Mouse (Mus musculus): ENCODE data around the gene Rcor1. TPM values are rescaled to one million over a fixed set of nuclear protein-coding genes. Genes with fewer than 3 reads are reported as not detected.
A peak's percentile ranks its signal among the peaks of the same experiment; 100 is the strongest.
"Not testable (repeated sequence)": the region's sequence is repeated elsewhere in the genome, so short reads cannot be mapped to it uniquely, and the experiment has no call there.

Rcor1 gene
- polyA plus RNA-seq, 1 experiment from 2014 or later, result 13.0 TPM

- Histone ChIP-seq H3K9me3 (no peaks in the 10 kb centered on the region), H3K4me2 (replicated peaks) (peak overlapping the region; percentile 91), H3K36me3 (peaks cover 12% of the 10 kb centered on the region; the same call in 1 of the 2 replicates), H3K4me1 (peaks cover 13% of the 10 kb centered on the region), H3K4me3 (peak overlapping the region; percentile 97), H3K9ac (no peak overlapping the region), H3K27me3 (no peaks in the 10 kb centered on the region), H3K27ac (no peak overlapping the region)
- no peak for ATAC-seq (ENCODE audit: insufficient number of reproducible peaks, insufficient read depth, low FRiP score, low TSS enrichment)
- 18% methylated on average over 4 of the region's 4 CpGs for WGBS
Measured at GRCm38 (mm10) chr12:111041196-111041595, 2.0 kb downstream of the Rcor1 start.

- Histone ChIP-seq H3K9me3 (no peaks in the 10 kb centered on the region), H3K4me2 (replicated peaks) (no peak overlapping the region), H3K36me3 (peaks cover 12% of the 10 kb centered on the region; the same call in 1 of the 2 replicates), H3K27me3 (no peaks in the 10 kb centered on the region), H3K9ac (no peak overlapping the region), H3K4me3 (no peak overlapping the region), H3K27ac (no peak overlapping the region), H3K4me1 (peaks cover 13% of the 10 kb centered on the region)
- 96% methylated on average over 1 of the region's 1 CpGs for WGBS
- ATAC-seq (ENCODE audit: insufficient number of reproducible peaks, insufficient read depth, low FRiP score, low TSS enrichment), result no peak
Measured at GRCm38 (mm10) chr12:111042365-111042764, 3.2 kb downstream of the Rcor1 start.

- Histone ChIP-seq H3K9ac (no peak overlapping the region), H3K27me3 (no peaks in the 10 kb centered on the region), H3K36me3 (peaks cover 12% of the 10 kb centered on the region; the same call in 1 of the 2 replicates), H3K27ac (no peak overlapping the region), H3K4me3 (no peak overlapping the region), H3K9me3 (no peaks in the 10 kb centered on the region), H3K4me2 (replicated peaks) (no peak overlapping the region), H3K4me1 (peaks cover 12% of the 10 kb centered on the region)
- ATAC-seq (ENCODE audit: insufficient number of reproducible peaks, insufficient read depth, low FRiP score, low TSS enrichment), result no peak
- WGBS, result 90% methylated on average over 2 of the region's 2 CpGs
Measured at GRCm38 (mm10) chr12:111044880-111045279, 5.7 kb downstream of the Rcor1 start.

- Histone ChIP-seq H3K4me2 (replicated peaks) (no peak overlapping the region), H3K4me3 (no peak overlapping the region), H3K9ac (no peak overlapping the region), H3K4me1 (peaks cover 9% of the 10 kb centered on the region), H3K27me3 (no peaks in the 10 kb centered on the region), H3K27ac (no peak overlapping the region), H3K9me3 (no peaks in the 10 kb centered on the region), H3K36me3 (peaks cover 15% of the 10 kb centered on the region; the same call in 1 of the 2 replicates)
- WGBS, result 90% methylated on average over 1 of the region's 1 CpGs
- ATAC-seq (ENCODE audit: insufficient number of reproducible peaks, insufficient read depth, low FRiP score, low TSS enrichment), result no peak
Measured at GRCm38 (mm10) chr12:111046866-111047265, 7.7 kb downstream of the Rcor1 start.

GRCm38 (mm10) chr12:111048201-111048600 is 9.1 kb downstream of the Rcor1 start:
- no peaks in the 10 kb centered on the region for H3K27me3 ChIP-seq
- H3K9me3 ChIP-seq, result no peaks in the 10 kb centered on the region
- H3K9ac ChIP-seq, result no peak overlapping the region
- H3K4me3 ChIP-seq, result no peak overlapping the region
- H3K27ac ChIP-seq, result no peak overlapping the region
- no peak overlapping the region for H3K4me2 ChIP-seq (replicated peaks)
- ATAC-seq (ENCODE audit: insufficient number of reproducible peaks, insufficient read depth, low FRiP score, low TSS enrichment), result no peak
- peaks cover 9% of the 10 kb centered on the region; the same call in 1 of the 2 replicates for H3K36me3 ChIP-seq
- H3K4me1 ChIP-seq, result peaks cover 9% of the 10 kb centered on the region
- 93% methylated on average over 2 of the region's 2 CpGs for WGBS

GRCm38 (mm10) chr12:111050256-111050655 is 11.1 kb downstream of the Rcor1 start:
- no peaks in the 10 kb centered on the region for H3K27me3 ChIP-seq
- no peak overlapping the region for H3K9ac ChIP-seq
- 82% methylated on average over 2 of the region's 2 CpGs for WGBS
- H3K4me1 ChIP-seq, result peaks cover 9% of the 10 kb centered on the region
- H3K27ac ChIP-seq, result no peak overlapping the region
- no peak overlapping the region for H3K4me3 ChIP-seq
- no peaks in the 10 kb centered on the region for H3K9me3 ChIP-seq
- ATAC-seq (ENCODE audit: insufficient number of reproducible peaks, insufficient read depth, low FRiP score, low TSS enrichment), result no peak
- 0 out of 2 replicates have a peak, but pooled peaks cover 3% of the 10 kb centered on the region for H3K36me3 ChIP-seq
- no peak overlapping the region for H3K4me2 ChIP-seq (replicated peaks)

GRCm38 (mm10) chr12:111063361-111063760 is 24.2 kb downstream of the Rcor1 start:
- Histone ChIP-seq H3K36me3 (peaks cover 10% of the 10 kb centered on the region), H3K4me1 (no peaks in the 10 kb centered on the region), H3K4me3 (no peak overlapping the region), H3K9ac (no peak overlapping the region), H3K27me3 (no peaks in the 10 kb centered on the region), H3K4me2 (replicated peaks) (no peak overlapping the region), H3K9me3 (no peaks in the 10 kb centered on the region), H3K27ac (no peak overlapping the region)
- WGBS, result 93% methylated on average over 2 of the region's 2 CpGs
- ATAC-seq (ENCODE audit: insufficient number of reproducible peaks, insufficient read depth, low FRiP score, low TSS enrichment), result no peak

- Histone ChIP-seq H3K27ac (no peak overlapping the region), H3K4me1 (no peaks in the 10 kb centered on the region), H3K27me3 (no peaks in the 10 kb centered on the region), H3K4me2 (replicated peaks) (no peak overlapping the region), H3K9me3 (no peaks in the 10 kb centered on the region), H3K36me3 (peaks cover 5% of the 10 kb centered on the region; the same call in 1 of the 2 replicates), H3K4me3 (no peak overlapping the region), H3K9ac (no peak overlapping the region)
- 90% methylated on average over 3 of the region's 3 CpGs for WGBS
- no peak for ATAC-seq (ENCODE audit: insufficient number of reproducible peaks, insufficient read depth, low FRiP score, low TSS enrichment)
Measured at GRCm38 (mm10) chr12:111064220-111064619, 25.1 kb downstream of the Rcor1 start.

- Histone ChIP-seq H3K36me3 (peaks cover 5% of the 10 kb centered on the region; the same call in 1 of the 2 replicates), H3K4me3 (no peak overlapping the region), H3K27me3 (no peaks in the 10 kb centered on the region), H3K27ac (no peak overlapping the region), H3K4me2 (replicated peaks) (no peak overlapping the region), H3K9me3 (no peaks in the 10 kb centered on the region), H3K9ac (no peak overlapping the region), H3K4me1 (no peaks in the 10 kb centered on the region)
- no peak for ATAC-seq (ENCODE audit: insufficient number of reproducible peaks, insufficient read depth, low FRiP score, low TSS enrichment)
- 95% methylated on average over 5 of the region's 5 CpGs for whole genome bisulfite sequencing
Measured at GRCm38 (mm10) chr12:111065330-111065729, 26.2 kb downstream of the Rcor1 start.

GRCm38 (mm10) chr12:111067816-111068215 is 28.7 kb downstream of the Rcor1 start:
- Histone ChIP-seq H3K27ac (0 out of 2 replicates have a peak overlapping the region, but pooled peaks have one; percentile 3), H3K4me1 (0 out of 2 replicates have a peak, but pooled peaks cover 8% of the 10 kb centered on the region), H3K4me3 (no peak overlapping the region), H3K4me2 (replicated peaks) (no peak overlapping the region), H3K27me3 (no peaks in the 10 kb centered on the region), H3K9me3 (no peaks in the 10 kb centered on the region), H3K36me3 (peaks cover 5% of the 10 kb centered on the region; the same call in 1 of the 2 replicates), H3K9ac (no peak overlapping the region)
- ATAC-seq (ENCODE audit: insufficient number of reproducible peaks, insufficient read depth, low FRiP score, low TSS enrichment), result no peak
- WGBS, result 92% methylated on average over 13 of the region's 13 CpGs

- not testable (repeated sequence) for ATAC-seq (ENCODE audit: insufficient number of reproducible peaks, insufficient read depth, low FRiP score, low TSS enrichment); H3K9me3 ChIP-seq; H3K9ac ChIP-seq; H3K4me2 ChIP-seq (replicated peaks); H3K36me3 ChIP-seq; H3K27ac ChIP-seq; H3K27me3 ChIP-seq; H3K4me1 ChIP-seq; H3K4me3 ChIP-seq
Measured at GRCm38 (mm10) chr12:111069299-111069698, 30.1 kb downstream of the Rcor1 start.

GRCm38 (mm10) chr12:111071009-111071408 is 31.9 kb downstream of the Rcor1 start:
- Histone ChIP-seq H3K36me3 (peaks cover 5% of the 10 kb centered on the region; the same call in 1 of the 2 replicates), H3K9ac (no peak overlapping the region), H3K4me2 (replicated peaks) (no peak overlapping the region), H3K9me3 (no peaks in the 10 kb centered on the region), H3K4me1 (0 out of 2 replicates have a peak, but pooled peaks cover 8% of the 10 kb centered on the region), H3K27ac (no peak overlapping the region), H3K27me3 (no peaks in the 10 kb centered on the region), H3K4me3 (no peak overlapping the region)
- WGBS, result 79% methylated on average over 5 of the region's 5 CpGs
- no peak for ATAC-seq (ENCODE audit: insufficient number of reproducible peaks, insufficient read depth, low FRiP score, low TSS enrichment)
